Mouse (Mus musculus): ENCODE data around the gene Rtbdn.

The Rtbdn gene

GRCm38 (mm10) chr8:84980622-84981358, 34.0 kb downstream of the Rtbdn start:
- DNase-seq: peak in 1 of 2 experiments; percentile 31

- no peak for DNase-seq
Observed at GRCm38 (mm10) chr8:84981644-84982498, 35.1 kb downstream of the Rtbdn start.

GRCm38 (mm10) chr8:84982499-84983011, 35.8 kb downstream of the Rtbdn start:
- DNase-seq: no peak

GRCm38 (mm10) chr8:84984294-84985048, 37.7 kb downstream of the Rtbdn start:
- peak in 1 of 2 experiments; percentile 35 for DNase-seq

GRCm38 (mm10) chr8:84985049-84985683, 38.4 kb downstream of the Rtbdn start:
- DNase-seq: no peak

GRCm38 (mm10) chr8:84985684-84986378, 39.0 kb downstream of the Rtbdn start:
- DNase-seq: peak; percentile 90 to 92

- DNase-seq: no peak
Observed at GRCm38 (mm10) chr8:84986379-84986945, 39.7 kb downstream of the Rtbdn start.

GRCm38 (mm10) chr8:84987388-84987787, 40.6 kb downstream of the Rtbdn start:
- DNase-seq: no peak

GRCm38 (mm10) chr8:84987903-84988302, 41.1 kb downstream of the Rtbdn start:
- no peak for DNase-seq

GRCm38 (mm10) chr8:84989311-84989731, 42.5 kb downstream of the Rtbdn start:
- DNase-seq: peak in 1 of 2 experiments; percentile 56

GRCm38 (mm10) chr8:84989810-84990209, 43.0 kb downstream of the Rtbdn start:
- peak; percentile 89 to 92 for DNase-seq

GRCm38 (mm10) chr8:84990349-84990748, 43.6 kb downstream of the Rtbdn start, which contains the start of gene Hook2:
TSS of gene Hook2 (plus strand) at chr8:84990603.
- peak; percentile 96 for DNase-seq

- peak in 1 of 2 experiments; percentile 68 for DNase-seq
Observed at GRCm38 (mm10) chr8:84990836-84991235, 44.0 kb downstream of the Rtbdn start.

- no peak for DNase-seq
Observed at GRCm38 (mm10) chr8:84994375-84994774, 47.6 kb downstream of the Rtbdn start.

- no peak for DNase-seq
Observed at GRCm38 (mm10) chr8:84995680-84996079, 48.9 kb downstream of the Rtbdn start.

- no peak for DNase-seq
Observed at GRCm38 (mm10) chr8:84996978-84997377, 50.2 kb downstream of the Rtbdn start.

GRCm38 (mm10) chr8:84997649-84998295, 51.0 kb downstream of the Rtbdn start:
- DNase-seq: peak; percentile 92 to 94

Measured in thymus, postnatal 36 days (tissue).